Mouse (Mus musculus): ENCODE measurements at regions not wholly inside any gene's neighbourhood (a gene's known extent, or its start where the extent isn't known, plus 50 kb on each side); places are given as distances from the start of the nearest gene placed in this dataset.

DNA sequence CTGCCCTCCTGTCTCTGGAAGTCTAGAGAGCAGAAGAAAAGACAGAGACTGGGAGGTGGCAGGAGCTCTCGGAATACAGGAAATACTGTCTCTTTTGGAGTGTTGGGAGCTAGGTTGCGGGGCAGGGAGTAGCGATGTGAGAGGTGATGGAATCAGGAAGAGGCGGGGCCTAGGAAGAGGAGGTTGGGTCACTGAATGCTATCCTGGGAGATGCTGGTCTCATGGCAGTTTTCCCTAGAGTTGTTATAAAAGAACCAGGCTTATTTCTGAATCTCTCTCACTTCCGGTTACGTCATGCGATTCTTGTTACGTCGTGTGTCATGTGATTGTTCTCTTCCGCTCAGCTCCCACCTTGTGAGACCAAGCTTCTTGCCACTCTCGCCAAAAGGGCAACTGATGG lies 58.9 kb upstream of the Ralgapa2 start:
- no peak for TF ChIP-seq CTCF (conservative IDR thresholded peaks at IDR 0.05; ENCODE audit: low read length)
- no peak for TF ChIP-seq POU5F1 (IDR thresholded peaks at IDR 0.05; ENCODE audit: borderline replicate concordance, low read length)
- TF ChIP-seq NANOG (IDR thresholded peaks at IDR 0.05; ENCODE audit: borderline replicate concordance, low read length), result no peak

Data from E14TG2a.4 (cell line).